Mouse (Mus musculus): ENCODE data around the gene Gm45902. TPM values are rescaled to one million over a fixed set of nuclear protein-coding genes. Genes with fewer than 3 reads are reported as not detected.

Gene Gm45902
- polyA plus RNA-seq (2016; fragmentation: Nextera tagmentation; extraction: Ambion mirVana), result 10.4 and 11.5 TPM in 2 replicates

- Histone ChIP-seq H3K36me3 (peaks cover 23% of the 10 kb centered on the region), H3K27me3 (no peaks in the 10 kb centered on the region), H3K4me1 (peaks cover 17% of the 10 kb centered on the region), H3K9ac (replicated peaks) (peak within 1 kb of the TSS; percentile 84), H3K4me2 (replicated peaks) (peak within 1 kb of the TSS; percentile 70), H3K4me3 (peak within 1 kb of the TSS; percentile 75), H3K27ac (replicated peaks) (peak within 1 kb of the TSS; percentile 75), H3K9me3 (no peaks in the 10 kb centered on the region)
- ATAC-seq (ENCODE audit: low FRiP score, low read depth), result peak; percentile 100
- under 1% methylated on average over 60 of the region's 60 CpGs for WGBS
These were observed at the start of gene Gm45902, which contains the start of the genes Hspa14 and Cdnf for GRCm38 (mm10) chr2:3512552-3513454. Gene Gm45902 (minus strand): TSS chr2:3512790. Gene Hspa14 (minus strand): TSS chr2:3512814. Gene Cdnf (plus strand): TSS chr2:3513030.

- no peak overlapping the region for H3K4me2 ChIP-seq (replicated peaks)
- no peak for ATAC-seq (ENCODE audit: low FRiP score, low read depth)
- no peaks in the 10 kb centered on the region for H3K36me3 ChIP-seq
- H3K27me3 ChIP-seq, result no peaks in the 10 kb centered on the region
- H3K9ac ChIP-seq (replicated peaks), result no peak overlapping the region
- no peak overlapping the region for H3K27ac ChIP-seq (replicated peaks)
- no peaks in the 10 kb centered on the region for H3K9me3 ChIP-seq
- 2% methylated on average over 4 of the region's 4 CpGs for WGBS
- H3K4me3 ChIP-seq, result no peak overlapping the region
- no peaks in the 10 kb centered on the region for H3K4me1 ChIP-seq
These were observed 34.0 kb upstream of the Gm45902 start for GRCm38 (mm10) chr2:3546588-3546987.

DNA sequence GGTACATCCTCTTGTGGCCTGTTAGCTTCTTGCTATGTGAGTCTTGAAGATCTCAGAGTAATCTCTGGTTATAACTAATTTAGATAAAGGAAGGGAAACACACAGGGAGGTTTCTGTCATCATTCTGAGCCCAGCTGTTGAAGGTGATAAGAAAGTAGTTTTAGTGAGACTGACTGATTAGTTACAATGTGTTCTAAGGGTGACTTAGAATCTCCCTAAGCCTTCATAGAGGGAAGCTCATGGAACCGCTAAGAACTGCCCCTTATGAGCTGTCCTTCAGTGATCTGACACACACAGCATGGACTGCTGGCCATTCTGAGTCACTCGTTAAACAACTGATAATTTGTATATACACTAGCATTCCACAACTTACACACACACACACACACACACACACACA lies 33.5 kb upstream of the Gm45902 start:
- no peak for ATAC-seq (ENCODE audit: low FRiP score, low read depth)
- H3K4me3 ChIP-seq, result no peak overlapping the region
- 80% methylated on average over 2 of the region's 2 CpGs for WGBS
- H3K9me3 ChIP-seq, result no peaks in the 10 kb centered on the region
- no peak overlapping the region for H3K4me2 ChIP-seq (replicated peaks)
- no peaks in the 10 kb centered on the region for H3K36me3 ChIP-seq
- no peaks in the 10 kb centered on the region for H3K4me1 ChIP-seq
- no peaks in the 10 kb centered on the region for H3K27me3 ChIP-seq
- H3K27ac ChIP-seq (replicated peaks), result no peak overlapping the region
- H3K9ac ChIP-seq (replicated peaks), result no peak overlapping the region

DNA sequence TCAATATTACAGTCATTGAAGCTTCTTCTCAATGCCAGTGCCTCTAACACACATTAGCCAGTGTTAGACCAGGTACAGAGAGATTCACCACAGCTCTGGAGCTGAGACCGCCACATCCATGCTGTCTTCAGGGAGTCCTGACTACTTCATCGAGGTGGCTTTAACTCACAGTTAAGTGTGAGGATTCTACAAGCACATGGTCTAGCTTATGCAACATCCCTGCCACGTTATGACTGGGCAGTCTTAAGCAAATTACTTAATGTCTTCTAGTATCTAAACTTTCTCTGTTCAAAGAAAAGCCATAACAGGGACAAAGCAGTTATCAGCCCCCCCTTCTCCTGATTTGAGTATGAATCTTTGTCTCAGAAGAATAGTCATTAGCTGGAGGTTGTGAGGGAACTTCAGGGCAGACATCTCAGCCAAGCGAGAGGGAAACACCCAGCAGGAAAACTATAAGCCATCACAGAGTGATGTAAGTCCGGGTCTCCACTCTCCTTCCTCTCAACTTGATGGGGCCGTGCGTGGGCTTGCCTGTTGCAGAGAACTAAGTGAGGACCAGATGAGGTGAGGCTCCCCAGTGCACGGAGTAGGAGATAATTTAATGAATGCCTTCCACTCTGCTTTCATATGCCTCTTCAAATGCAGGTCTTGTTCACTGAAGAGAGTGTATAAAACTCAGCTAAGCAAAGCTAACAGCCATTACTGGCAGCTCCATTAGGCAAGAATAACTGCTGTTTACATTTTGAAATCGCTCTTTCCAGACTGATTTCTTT lies 28.9 kb upstream of the Gm45902 start:
- Histone ChIP-seq H3K9ac (replicated peaks) (no peak overlapping the region), H3K4me2 (replicated peaks) (no peak overlapping the region), H3K27me3 (no peaks in the 10 kb centered on the region), H3K4me1 (no peaks in the 10 kb centered on the region), H3K4me3 (no peak overlapping the region), H3K9me3 (no peaks in the 10 kb centered on the region), H3K36me3 (no peaks in the 10 kb centered on the region), H3K27ac (replicated peaks) (no peak overlapping the region)
- WGBS, result 78% methylated on average over 9 of the region's 9 CpGs
- no peak for ATAC-seq (ENCODE audit: low FRiP score, low read depth)

GRCm38 (mm10) chr2:3526288-3526687 lies 13.7 kb upstream of the Gm45902 start:
- Histone ChIP-seq H3K4me2 (replicated peaks) (no peak overlapping the region), H3K9ac (replicated peaks) (no peak overlapping the region), H3K4me3 (no peak overlapping the region), H3K4me1 (no peaks in the 10 kb centered on the region), H3K9me3 (no peaks in the 10 kb centered on the region), H3K27me3 (no peaks in the 10 kb centered on the region), H3K27ac (replicated peaks) (no peak overlapping the region), H3K36me3 (no peaks in the 10 kb centered on the region)
- 79% methylated on average over 6 of the region's 6 CpGs for WGBS
- no peak for ATAC-seq (ENCODE audit: low FRiP score, low read depth)

DNA sequence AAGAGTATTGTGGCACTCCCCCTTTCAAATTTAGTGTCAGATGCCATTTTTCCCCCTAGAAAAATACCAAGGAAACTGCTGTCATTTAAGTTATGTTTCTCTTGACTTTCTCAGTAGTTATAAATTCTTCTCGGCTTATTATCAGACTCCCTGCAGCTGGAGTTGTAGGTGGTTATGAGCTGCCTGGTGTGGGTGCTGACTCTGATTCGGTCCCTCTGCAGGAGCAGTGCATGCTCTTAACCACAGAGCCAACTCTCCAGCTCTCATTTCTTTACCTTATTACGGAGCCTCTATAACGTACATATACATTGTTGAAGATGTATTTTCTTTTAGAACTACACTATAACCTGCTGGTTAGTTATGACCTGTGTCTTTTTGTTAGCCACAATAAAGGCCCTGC lies 10.0 kb upstream of the Gm45902 start:
- 83% methylated on average over 4 of the region's 4 CpGs for WGBS
- ATAC-seq (ENCODE audit: low FRiP score, low read depth), result no peak
- Histone ChIP-seq H3K9ac (replicated peaks) (no peak overlapping the region), H3K36me3 (no peaks in the 10 kb centered on the region), H3K4me2 (replicated peaks) (no peak overlapping the region), H3K4me1 (no peaks in the 10 kb centered on the region), H3K9me3 (no peaks in the 10 kb centered on the region), H3K4me3 (no peak overlapping the region), H3K27me3 (no peaks in the 10 kb centered on the region), H3K27ac (replicated peaks) (no peak overlapping the region)

DNA sequence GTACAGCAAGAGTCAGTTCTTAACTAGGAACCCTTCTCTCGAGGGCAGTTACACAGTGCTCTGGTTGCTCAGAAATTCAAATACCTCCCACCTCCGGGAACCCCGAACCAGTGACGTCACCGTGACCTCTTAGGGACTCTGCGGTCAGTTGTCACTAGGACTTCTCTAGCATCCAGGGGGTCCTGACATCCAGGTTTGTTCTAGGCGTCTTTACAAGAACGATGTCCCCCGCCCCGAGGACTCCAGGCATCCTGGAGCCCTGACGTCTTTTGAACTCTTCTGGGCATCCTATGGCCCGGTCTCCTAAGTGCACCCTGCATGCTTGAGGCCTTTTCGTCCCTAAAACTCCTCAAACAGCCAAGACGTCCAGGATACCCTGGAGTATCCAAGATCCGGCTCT lies 514 bp downstream of the Gm45902 start:
- H3K9ac ChIP-seq (replicated peaks), result peak overlapping the region; percentile 84
- no peak for ATAC-seq (ENCODE audit: low FRiP score, low read depth)
- H3K4me1 ChIP-seq, result peaks cover 17% of the 10 kb centered on the region
- peak overlapping the region; percentile 70 for H3K4me2 ChIP-seq (replicated peaks)
- under 1% methylated on average over 15 of the region's 15 CpGs for WGBS
- no peaks in the 10 kb centered on the region for H3K9me3 ChIP-seq
- peaks cover 28% of the 10 kb centered on the region for H3K36me3 ChIP-seq
- H3K27me3 ChIP-seq, result no peaks in the 10 kb centered on the region
- peak overlapping the region; percentile 75 for H3K27ac ChIP-seq (replicated peaks)
- H3K4me3 ChIP-seq, result peak overlapping the region; percentile 75

DNA sequence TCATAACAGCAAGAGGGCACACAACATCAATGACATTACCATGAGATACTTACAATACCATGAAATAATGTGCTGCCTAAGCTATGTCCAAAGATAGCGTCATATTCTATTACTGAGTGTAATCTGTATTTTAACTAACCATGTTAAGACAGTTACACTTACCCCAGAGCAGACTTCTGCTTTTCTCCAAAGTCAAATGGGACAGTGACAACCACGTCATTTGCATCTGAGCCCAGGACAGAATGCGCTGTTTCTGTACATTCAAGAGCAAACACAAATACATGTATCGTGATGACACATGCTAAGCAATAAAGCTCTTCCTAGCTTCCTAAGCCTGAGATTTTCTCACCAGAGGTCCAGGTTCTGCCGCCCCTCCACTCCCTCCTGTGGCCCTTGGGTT lies 11.7 kb downstream of the Gm45902 start:
- no peak overlapping the region for H3K27ac ChIP-seq (replicated peaks)
- WGBS, result 96% methylated on average over 5 of the region's 5 CpGs
- peaks cover 50% of the 10 kb centered on the region for H3K36me3 ChIP-seq
- no peak overlapping the region for H3K4me3 ChIP-seq
- no peaks in the 10 kb centered on the region for H3K4me1 ChIP-seq
- H3K27me3 ChIP-seq, result no peaks in the 10 kb centered on the region
- H3K4me2 ChIP-seq (replicated peaks), result no peak overlapping the region
- ATAC-seq (ENCODE audit: low FRiP score, low read depth), result no peak
- H3K9ac ChIP-seq (replicated peaks), result no peak overlapping the region
- no peaks in the 10 kb centered on the region for H3K9me3 ChIP-seq

- peaks cover 56% of the 10 kb centered on the region for H3K36me3 ChIP-seq
- H3K27ac ChIP-seq (replicated peaks), result no peak overlapping the region
- no peak overlapping the region for H3K9ac ChIP-seq (replicated peaks)
- H3K4me3 ChIP-seq, result no peak overlapping the region
- 92% methylated on average over 6 of the region's 6 CpGs for WGBS
- no peaks in the 10 kb centered on the region for H3K27me3 ChIP-seq
- no peaks in the 10 kb centered on the region for H3K4me1 ChIP-seq
- no peak for ATAC-seq (ENCODE audit: low FRiP score, low read depth)
- no peaks in the 10 kb centered on the region for H3K9me3 ChIP-seq
- no peak overlapping the region for H3K4me2 ChIP-seq (replicated peaks)
These were observed 13.0 kb downstream of the Gm45902 start for GRCm38 (mm10) chr2:3499543-3499942.

GRCm38 (mm10) chr2:3493833-3494409 lies 18.7 kb downstream of the Gm45902 start:
- H3K27me3 ChIP-seq, result no peaks in the 10 kb centered on the region
- H3K4me3 ChIP-seq, result no peak overlapping the region
- no peak overlapping the region for H3K27ac ChIP-seq (replicated peaks)
- WGBS, result 89% methylated on average over 3 of the region's 3 CpGs
- peaks cover 76% of the 10 kb centered on the region for H3K36me3 ChIP-seq
- H3K9me3 ChIP-seq, result no peaks in the 10 kb centered on the region
- no peak overlapping the region for H3K4me2 ChIP-seq (replicated peaks)
- no peak overlapping the region for H3K9ac ChIP-seq (replicated peaks)
- no peaks in the 10 kb centered on the region for H3K4me1 ChIP-seq
- no peak for ATAC-seq (ENCODE audit: low FRiP score, low read depth)

GRCm38 (mm10) chr2:3489816-3490215 lies 22.8 kb downstream of the Gm45902 start:
- peaks cover 47% of the 10 kb centered on the region for H3K36me3 ChIP-seq
- no peak overlapping the region for H3K4me3 ChIP-seq
- H3K9me3 ChIP-seq, result no peaks in the 10 kb centered on the region
- 62% methylated on average over 3 of the region's 3 CpGs for WGBS
- no peak for ATAC-seq (ENCODE audit: low FRiP score, low read depth)
- H3K27ac ChIP-seq (replicated peaks), result no peak overlapping the region
- H3K4me1 ChIP-seq, result no peaks in the 10 kb centered on the region
- H3K27me3 ChIP-seq, result no peaks in the 10 kb centered on the region
- no peak overlapping the region for H3K4me2 ChIP-seq (replicated peaks)
- H3K9ac ChIP-seq (replicated peaks), result no peak overlapping the region

- no peak overlapping the region for H3K4me3 ChIP-seq
- WGBS, result 85% methylated on average over 3 of the region's 3 CpGs
- no peak for ATAC-seq (ENCODE audit: low FRiP score, low read depth)
- H3K4me1 ChIP-seq, result peaks cover 3% of the 10 kb centered on the region; the same call in 1 of the 2 replicates
- H3K27me3 ChIP-seq, result no peaks in the 10 kb centered on the region
- no peaks in the 10 kb centered on the region for H3K36me3 ChIP-seq
- no peak overlapping the region for H3K9ac ChIP-seq (replicated peaks)
- no peak overlapping the region for H3K27ac ChIP-seq (replicated peaks)
- no peaks in the 10 kb centered on the region for H3K9me3 ChIP-seq
- H3K4me2 ChIP-seq (replicated peaks), result no peak overlapping the region
These were observed 32.4 kb downstream of the Gm45902 start for GRCm38 (mm10) chr2:3480239-3480638.
